Mouse (Mus musculus) right cerebral cortex, postnatal 10 days (tissue): ENCODE measurements at regions not wholly inside any gene's neighbourhood (a gene's known extent, or its start where the extent isn't known, plus 50 kb on each side); places are given as distances from the start of the nearest gene placed in this dataset.

ENCODE experiments used
- DNase-seq, 2 experiments: peaks; one replicate each; pipeline ENCODE4 v3.0.0; 2021; ENCODE audit warnings: low spot score in 2 of 2

DNA sequence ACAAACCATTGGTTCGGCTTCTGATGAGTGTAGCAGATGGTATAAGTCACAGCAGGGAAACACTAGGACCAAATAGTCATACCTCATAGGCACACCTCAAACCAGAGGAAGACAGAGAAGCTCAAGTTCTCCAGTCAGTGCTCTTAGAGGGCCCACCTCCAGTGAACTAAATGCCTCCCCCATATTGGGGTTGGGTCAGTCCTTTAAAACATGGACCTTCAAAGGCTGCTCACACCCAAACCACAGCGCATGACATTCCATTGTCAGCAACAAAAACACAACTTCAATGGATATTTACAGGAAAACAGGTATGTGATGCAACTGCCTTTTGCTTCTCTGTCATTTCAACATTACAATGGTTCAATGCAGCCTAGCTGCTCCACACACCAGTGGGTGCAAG lies 65.1 kb upstream of the Ttc29 start:
- no peak for DNase-seq

DNA sequence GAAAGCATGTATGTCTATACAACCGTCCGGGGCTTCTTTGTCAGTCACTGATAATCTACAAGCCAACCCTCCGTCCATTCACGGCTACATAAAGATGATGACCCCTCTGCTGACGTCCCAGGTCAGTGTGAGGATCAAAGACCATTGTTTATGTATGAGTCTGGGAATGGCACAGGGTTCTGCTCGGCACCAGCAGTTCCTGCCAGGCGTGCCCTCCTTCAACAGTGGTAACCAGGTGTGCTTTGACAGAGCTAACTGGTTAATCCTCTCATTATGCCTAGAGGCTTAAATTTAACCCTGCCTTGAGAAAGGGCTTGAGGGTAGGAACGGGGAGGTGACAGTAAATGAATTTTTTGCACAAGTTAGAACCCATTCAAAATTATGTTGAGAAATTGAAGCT lies 58.2 kb upstream of the Ttc29 start:
- no peak for DNase-seq

DNA sequence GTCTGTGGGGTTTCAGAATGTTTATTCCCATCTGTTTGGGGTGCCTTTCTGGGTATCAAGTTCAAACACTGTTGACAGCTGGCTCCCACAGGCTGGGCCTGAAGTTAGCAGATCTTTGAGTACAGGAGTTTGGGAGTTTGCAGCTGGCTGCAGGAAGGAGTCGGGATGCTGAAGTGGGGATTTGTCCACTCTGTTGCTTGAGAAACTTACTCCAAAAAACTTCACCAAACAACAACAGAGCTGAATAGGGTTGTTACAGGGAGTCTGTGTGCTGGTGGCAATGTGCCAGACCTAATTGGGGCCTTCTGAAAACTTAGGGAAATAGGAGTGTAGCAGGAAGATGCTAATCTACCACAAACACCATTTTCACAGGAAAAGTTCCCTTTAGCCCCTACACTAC lies 51.1 kb upstream of the Ttc29 start:
- peak; percentile 49 to 61 for DNase-seq

DNA sequence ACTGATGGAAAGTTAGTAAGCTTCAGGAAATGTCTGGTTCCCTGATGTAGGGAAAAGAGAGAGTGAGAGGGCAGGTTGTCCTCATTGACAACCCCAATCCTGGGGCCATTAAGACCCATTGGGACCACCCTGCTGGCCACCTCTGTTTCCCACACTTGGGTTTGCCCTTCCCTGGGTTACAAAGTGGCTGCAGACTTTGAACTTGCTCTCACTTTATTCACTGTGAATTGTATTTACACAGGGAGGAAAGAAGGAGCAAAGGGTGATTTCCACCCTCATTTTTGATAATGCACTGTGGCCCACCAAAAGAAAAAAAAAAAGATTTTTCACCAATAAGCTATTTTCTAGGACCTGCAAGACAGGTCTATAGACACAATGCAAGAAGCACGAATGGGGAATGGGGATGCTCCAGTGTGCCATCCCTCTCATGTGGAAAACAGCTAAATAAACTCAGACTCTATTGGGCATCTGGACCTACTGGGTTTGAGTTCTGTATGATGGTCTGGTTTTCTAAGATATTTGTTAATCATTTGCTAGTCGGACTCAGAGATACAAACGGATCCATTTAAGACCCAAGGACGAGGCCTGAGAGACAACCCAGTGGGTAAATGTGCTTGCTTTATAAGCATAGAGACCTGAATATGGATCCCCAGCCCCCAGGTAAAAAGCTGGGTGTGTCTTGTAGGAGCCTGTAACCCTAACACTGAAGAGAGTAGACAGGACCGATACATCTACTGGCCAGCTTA lies 50.2 kb upstream of the Ttc29 start:
- DNase-seq, result no peak
